ENCODE assay signal across 8 mouse cellular contexts in the genomic region with DNA sequence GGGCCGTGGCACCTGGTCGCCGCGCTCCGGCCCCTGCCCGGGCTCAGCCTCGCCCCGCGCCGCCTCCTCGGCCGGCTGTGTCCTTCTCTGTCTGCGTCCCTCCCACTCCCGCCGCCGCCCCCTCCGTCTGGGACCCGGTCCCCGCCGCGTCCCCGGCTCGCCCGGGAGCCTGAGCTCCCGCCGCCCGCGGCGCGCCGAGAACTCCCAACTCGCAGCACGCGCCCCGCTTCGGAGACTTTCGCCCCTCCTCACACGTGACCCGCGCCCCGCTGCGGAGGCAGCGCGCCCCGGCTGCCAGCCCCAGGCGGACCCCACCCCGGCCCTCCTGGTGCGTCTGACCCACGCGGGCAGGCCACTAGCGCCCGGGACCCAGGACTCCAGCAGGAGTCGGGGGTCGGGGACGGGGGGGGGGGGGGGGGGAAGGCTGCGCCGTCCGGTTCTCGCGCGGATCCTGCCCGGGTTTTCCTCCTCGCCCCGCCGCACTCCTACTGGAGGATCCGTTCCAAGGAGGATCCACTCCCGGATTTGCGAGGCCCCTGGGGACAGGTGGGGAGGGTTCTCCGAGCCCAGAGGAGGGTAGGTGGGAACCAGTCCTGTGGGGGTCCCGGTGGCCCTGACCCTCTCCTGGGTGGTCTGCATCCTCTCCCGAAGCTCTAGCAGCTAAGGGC. TPM values are rescaled to one million over a fixed set of nuclear protein-coding genes. Genes with fewer than 3 reads are reported as not detected.
DNase-seq lines count a peak whose midpoint lies in the region; ATAC-seq and TF ChIP-seq lines count a peak whose summit lies in the region.

No protein-coding gene starts in this region.

- no peaks in the 10 kb centered on the region for H3K9me3 ChIP-seq in hindbrain, embryonic 16.5 days (ENCODE audit: control insufficient read depth, low read length)
- H3K9me3 ChIP-seq in midbrain, embryonic 12.5 days, result no peaks in the 10 kb centered on the region
- no peaks in the 10 kb centered on the region for H3K9me3 ChIP-seq in stomach, postnatal 0 days (ENCODE audit: control insufficient read depth, low read length)

- no peak for TF ChIP-seq EP300 in stomach, postnatal 0 days (optimal IDR thresholded peaks at IDR 0.05)

- 1% methylated on average over 47 of the region's 71 CpGs for WGBS in hindbrain, embryonic 16.5 days
- under 1% methylated on average over 47 of the region's 71 CpGs for WGBS in midbrain, embryonic 12.5 days
- WGBS in stomach, postnatal 0 days, result under 1% methylated on average over 56 of the region's 71 CpGs

- peak; percentile 46 for ATAC-seq in hindbrain, embryonic 16.5 days
- ATAC-seq in midbrain, embryonic 12.5 days (ENCODE audit: low FRiP score, low read depth), result peak; percentile 60
- ATAC-seq in stomach, postnatal 0 days (ENCODE audit: low FRiP score, low TSS enrichment), result peak; percentile 50; the same call in 1 of the 2 replicates
- no peak for ATAC-seq in megakaryocyte progenitor cell, adult 5-6 weeks (replicated peaks; ENCODE audit: poor library complexity)

- H3K36me3 ChIP-seq in hindbrain, embryonic 16.5 days (ENCODE audit: control insufficient read depth, insufficient read depth, low read length), result no peaks in the 10 kb centered on the region
- H3K36me3 ChIP-seq in midbrain, embryonic 12.5 days, result no peaks in the 10 kb centered on the region
- H3K36me3 ChIP-seq in stomach, postnatal 0 days (ENCODE audit: control insufficient read depth, insufficient read depth, low read length), result no peaks in the 10 kb centered on the region

- peaks cover 63% of the 10 kb centered on the region for H3K27me3 ChIP-seq in hindbrain, embryonic 16.5 days (replicated peaks; ENCODE audit: control insufficient read depth, insufficient read depth, low read length)
- peaks cover 99% of the 10 kb centered on the region for H3K27me3 ChIP-seq in midbrain, embryonic 12.5 days
- H3K27me3 ChIP-seq in stomach, postnatal 0 days (ENCODE audit: control insufficient read depth, insufficient read depth, low read length), result peaks cover 19% of the 10 kb centered on the region

- H3K4me3 ChIP-seq in bone marrow macrophage, adult 2 months (ENCODE audit: insufficient read depth, low read length), result peak overlapping the region; percentile 18; the same call in 1 of the 2 replicates
- H3K4me3 ChIP-seq in hindbrain, embryonic 16.5 days (ENCODE audit: low read length), result peak overlapping the region; percentile 61
- peak overlapping the region; percentile 57 for H3K4me3 ChIP-seq in midbrain, embryonic 12.5 days
- peak overlapping the region; percentile 54 for H3K4me3 ChIP-seq in stomach, postnatal 0 days (ENCODE audit: low read depth, low read length)

- H3K4me1 ChIP-seq in bone marrow macrophage, adult 2 months (ENCODE audit: control insufficient read depth, insufficient read depth, low read length), result no peaks in the 10 kb centered on the region
- peaks cover 13% of the 10 kb centered on the region for H3K4me1 ChIP-seq in hindbrain, embryonic 16.5 days (ENCODE audit: control insufficient read depth, insufficient read depth, low read depth, low read length)
- peaks cover 24% of the 10 kb centered on the region for H3K4me1 ChIP-seq in midbrain, embryonic 12.5 days
- peaks cover 3% of the 10 kb centered on the region; the same call in 1 of the 2 replicates for H3K4me1 ChIP-seq in stomach, postnatal 0 days (replicated peaks; ENCODE audit: control insufficient read depth, insufficient read depth)

- no peak overlapping the region for H3K27ac ChIP-seq in bone marrow macrophage, adult 2 months (ENCODE audit: insufficient read depth, low read depth, low read length)
- no peak overlapping the region for H3K27ac ChIP-seq in hindbrain, embryonic 16.5 days (ENCODE audit: low read depth, low read length)
- H3K27ac ChIP-seq in midbrain, embryonic 12.5 days (replicated peaks), result no peak overlapping the region
- H3K27ac ChIP-seq in stomach, postnatal 0 days (replicated peaks), result no peak overlapping the region

- DNase-seq in ES-CJ7 (ENCODE audit: low read depth, low spot score), result peak; percentile 57
- peak; percentile 48 for DNase-seq in gastrocnemius, adult 18-20 months (ENCODE audit: low spot score)
- DNase-seq in left cerebral cortex, postnatal 4 days, result peak; percentile 75
- peak; percentile 74 for DNase-seq in stomach, postnatal 0 days (ENCODE audit: low spot score)

- intact Hi-C loops in left cerebral cortex, postnatal 4 days (cut with DNase I), result no loop called here

- H3K4me2 ChIP-seq in hindbrain, embryonic 16.5 days (ENCODE audit: low read length), result peak overlapping the region; percentile 100
- peak overlapping the region; percentile 99 for H3K4me2 ChIP-seq in midbrain, embryonic 12.5 days (replicated peaks)
- H3K4me2 ChIP-seq in stomach, postnatal 0 days (replicated peaks; ENCODE audit: low read depth), result peak overlapping the region; percentile 100

- H3K9ac ChIP-seq in hindbrain, embryonic 16.5 days (ENCODE audit: low read depth, low read length), result peak overlapping the region; percentile 69
- H3K9ac ChIP-seq in midbrain, embryonic 12.5 days (replicated peaks), result peak overlapping the region; percentile 61
- peak overlapping the region; percentile 54 for H3K9ac ChIP-seq in stomach, postnatal 0 days (ENCODE audit: low read length)

- no peak for TF ChIP-seq POLR2A in bone marrow macrophage, adult 2 months (IDR thresholded peaks at IDR 0.05; ENCODE audit: borderline replicate concordance, low read depth, low read length)

- no peak for TF ChIP-seq CTCF in bone marrow macrophage, adult 2 months (IDR thresholded peaks at IDR 0.05; ENCODE audit: low read depth, low read length)
- no peak for TF ChIP-seq CTCF in stomach, postnatal 0 days (IDR thresholded peaks at IDR 0.05; ENCODE audit: low read depth)

RNA-seq across cellular contexts. Expression of a gene that starts 0.7 kb away (rescaled TPM):
- polyA plus RNA-seq in bone marrow macrophage, adult 2 months (2012; ENCODE audit: insufficient read depth, insufficient read length, missing spikeins), result not detected in 2 replicates
- not detected for total RNA-seq in gastrocnemius, adult 18-20 months (2021)
- polyA plus RNA-seq in hindbrain, embryonic 16.5 days (2015; fragmentation: Nextera tagmentation; extraction: Ambion mirVana), result 0.09 TPM in 1 of 2 replicates, not detected in the other
- 10 to 100 TPM; 29.9 to 39.5 TPM for total RNA-seq in left cerebral cortex, postnatal 4 days (2021)
- polyA plus RNA-seq in midbrain, embryonic 12.5 days (2016; fragmentation: Nextera tagmentation; extraction: Ambion mirVana), result not detected in 2 replicates
- polyA plus RNA-seq in stomach, postnatal 0 days (2015; fragmentation: Nextera tagmentation; extraction: Ambion mirVana), result not detected in 2 replicates
- not detected in 2 replicates for total RNA-seq in megakaryocyte progenitor cell, adult 5-6 weeks (2015)
- total RNA-seq in megakaryocyte progenitor cell, adult 5-6 weeks (2017), result not detected in 2 replicates

RNA-seq across cellular contexts. Expression of a gene that starts 10.5 kb away (rescaled TPM):
- not detected in 2 replicates for polyA plus RNA-seq in bone marrow macrophage, adult 2 months (2012; ENCODE audit: insufficient read depth, insufficient read length, missing spikeins)
- 1 to 10 TPM; 1.3 to 2.0 TPM for total RNA-seq in gastrocnemius, adult 18-20 months (2021)
- 11.6 and 14.2 TPM in 2 replicates for polyA plus RNA-seq in hindbrain, embryonic 16.5 days (2015; fragmentation: Nextera tagmentation; extraction: Ambion mirVana)
- total RNA-seq in left cerebral cortex, postnatal 4 days (2021), result under 1 TPM; 0.72 to 0.91 TPM
- 18.2 and 26.6 TPM in 2 replicates for polyA plus RNA-seq in midbrain, embryonic 12.5 days (2016; fragmentation: Nextera tagmentation; extraction: Ambion mirVana)
- polyA plus RNA-seq in stomach, postnatal 0 days (2015; fragmentation: Nextera tagmentation; extraction: Ambion mirVana), result 65.8 and 81.7 TPM in 2 replicates
- total RNA-seq in megakaryocyte progenitor cell, adult 5-6 weeks (2015), result 0.12 TPM in 1 of 2 replicates, not detected in the other
- total RNA-seq in megakaryocyte progenitor cell, adult 5-6 weeks (2017), result 0.21 and 0.30 TPM in 2 replicates

RNA-seq across cellular contexts. Expression of a gene that starts 40.8 kb away (rescaled TPM):
- 212 and 228 TPM in 2 replicates for polyA plus RNA-seq in bone marrow macrophage, adult 2 months (2012; ENCODE audit: insufficient read depth, insufficient read length, missing spikeins)
- total RNA-seq in gastrocnemius, adult 18-20 months (2021), result 10 to 100 TPM; 52.5 to 75.6 TPM
- 42.9 and 44.6 TPM in 2 replicates for polyA plus RNA-seq in hindbrain, embryonic 16.5 days (2015; fragmentation: Nextera tagmentation; extraction: Ambion mirVana)
- 100 to 1,000 TPM; 446 to 452 TPM for total RNA-seq in left cerebral cortex, postnatal 4 days (2021)
- 73.6 and 74.9 TPM in 2 replicates for polyA plus RNA-seq in midbrain, embryonic 12.5 days (2016; fragmentation: Nextera tagmentation; extraction: Ambion mirVana)
- 15.5 and 17.1 TPM in 2 replicates for polyA plus RNA-seq in stomach, postnatal 0 days (2015; fragmentation: Nextera tagmentation; extraction: Ambion mirVana)
- 87.0 and 97.1 TPM in 2 replicates for total RNA-seq in megakaryocyte progenitor cell, adult 5-6 weeks (2015)
- total RNA-seq in megakaryocyte progenitor cell, adult 5-6 weeks (2017), result 129 and 165 TPM in 2 replicates

RNA-seq across cellular contexts. Expression of a gene that starts 50.4 kb away (rescaled TPM):
- 60.7 and 61.8 TPM in 2 replicates for polyA plus RNA-seq in bone marrow macrophage, adult 2 months (2012; ENCODE audit: insufficient read depth, insufficient read length, missing spikeins)
- 10 to 100 TPM; 45.4 to 48.0 TPM for total RNA-seq in gastrocnemius, adult 18-20 months (2021)
- 132 and 147 TPM in 2 replicates for polyA plus RNA-seq in hindbrain, embryonic 16.5 days (2015; fragmentation: Nextera tagmentation; extraction: Ambion mirVana)
- total RNA-seq in left cerebral cortex, postnatal 4 days (2021), result 100 to 1,000 TPM; 285 to 296 TPM
- 267 and 291 TPM in 2 replicates for polyA plus RNA-seq in midbrain, embryonic 12.5 days (2016; fragmentation: Nextera tagmentation; extraction: Ambion mirVana)
- 44.8 and 50.8 TPM in 2 replicates for polyA plus RNA-seq in stomach, postnatal 0 days (2015; fragmentation: Nextera tagmentation; extraction: Ambion mirVana)
- total RNA-seq in megakaryocyte progenitor cell, adult 5-6 weeks (2015), result 32.0 and 45.6 TPM in 2 replicates
- total RNA-seq in megakaryocyte progenitor cell, adult 5-6 weeks (2017), result 29.1 and 30.7 TPM in 2 replicates

Comparison
In these comparisons a context has a peak if more than half of its experiments do, and no peak if none do; other contexts are left out.
1. RNA of a gene that starts 10.5 kb away (polyA plus RNA-seq): 65.8 to 81.7 TPM in stomach, postnatal 0 days, 18.2 to 26.6 TPM in midbrain, embryonic 12.5 days and 11.6 to 14.2 TPM in hindbrain, embryonic 16.5 days; not detected in bone marrow macrophage, adult 2 months; every median in the first group is over 10 times any median in the second.
2. Peak in every context shown above with its lines, with median percentiles within 50 percentile points of each other: DNase-seq, H3K4me3 ChIP-seq, H3K4me2 ChIP-seq and H3K9ac ChIP-seq.